Mouse (Mus musculus) intestine, postnatal 0 days (tissue): ENCODE data around the gene Meox1. TPM values are rescaled to one million over a fixed set of nuclear protein-coding genes. Genes with fewer than 3 reads are reported as not detected.
A peak's percentile ranks its signal among the peaks of the same experiment; 100 is the strongest.

ENCODE experiments used
- ATAC-seq: fragments of 200-750 bp; cut with Nextera tagmentation; 2 replicates; pipeline ENCODE4 v1.8.0; 2017; ENCODE audit warnings: mild to moderate bottlenecking, moderate TSS enrichment, moderate library complexity
- H3K27ac ChIP-seq: fragments of 300-500 bp; sonication (generic); 2 replicates; pipeline ENCODE4 v1.5.1; 2014; ENCODE audit warnings: mild to moderate bottlenecking, low read depth, low read length, moderate library complexity
- H3K27me3 ChIP-seq: fragments of 300-500 bp; sonication (generic); replicated peaks from 2 replicates; pipeline ENCODE4 v1.6.1; 2014; ENCODE audit warnings: low read length, mixed read lengths; ENCODE audit not compliant: control insufficient read depth, insufficient read depth
- H3K36me3 ChIP-seq: fragments of 300-500 bp; sonication (generic); 2 replicates; pipeline ENCODE4 v1.6.1; 2014; ENCODE audit warnings: mild to moderate bottlenecking, moderate library complexity; ENCODE audit not compliant: control insufficient read depth, insufficient read depth
- H3K4me1 ChIP-seq: fragments of 300-500 bp; sonication (generic); replicated peaks from 2 replicates; pipeline ENCODE4 v1.6.1; 2014; ENCODE audit warnings: antibody characterized with exemption, low read length, mixed read lengths; ENCODE audit not compliant: control insufficient read depth, insufficient read depth
- H3K4me2 ChIP-seq: fragments of 300-500 bp; sonication (generic); replicated peaks from 2 replicates; pipeline ENCODE4 v1.6.1; 2014; ENCODE audit warnings: low read depth, mild to moderate bottlenecking, moderate library complexity
- H3K4me3 ChIP-seq: fragments of 300-500 bp; sonication (generic); 2 replicates; pipeline ENCODE4 v1.5.1; 2014; ENCODE audit warnings: low read depth, low read length
- H3K9ac ChIP-seq: fragments of 300-500 bp; sonication (generic); 2 replicates; pipeline ENCODE4 v1.6.1; 2014; ENCODE audit warnings: mild to moderate bottlenecking, low read depth, low read length
- H3K9me3 ChIP-seq: fragments of 300-500 bp; sonication (generic); 2 replicates; pipeline ENCODE4 v1.6.1; 2016; ENCODE audit warnings: mixed run types; ENCODE audit not compliant: control insufficient read depth
- CTCF ChIP-seq: sonication (generic); IDR thresholded peaks from 2 replicates; pipeline ENCODE4 v1.5.1; 2016; ENCODE audit warnings: low read depth, mild to moderate bottlenecking, control low read depth, antibody characterized with exemption, moderate library complexity
- WGBS: fragments of 180-500 bp; shearing (Covaris S2); extraction: QIAGEN DNeasy Blood & Tissue Kit; methylation state at CpG from one replicate; pipeline ENCODE4 v1.1.7; 2014; 5-methylcytosine and 5-hydroxymethylcytosine counted together
- polyA plus RNA-seq: library from polyadenylated mRNA; unstranded; fragments of >200 nt; fragmentation: Nextera tagmentation; extraction: Ambion mirVana; gene quantifications from 2 replicates; pipeline ENCODE4 v1.2.1, GENCODE M21; 2015

The Meox1 gene
- polyA plus RNA-seq, 1 experiment from 2014 or later, result 3.8 TPM

- WGBS, result 68% methylated on average over 6 of the region's 6 CpGs
- no peak for ATAC-seq
- Histone ChIP-seq H3K27ac (no peak overlapping the region), H3K9me3 (no peaks in the 10 kb centered on the region), H3K36me3 (no peaks in the 10 kb centered on the region), H3K27me3 (no peaks in the 10 kb centered on the region; the same call in 1 of the 2 replicates), H3K4me2 (no peak overlapping the region), H3K4me3 (no peak overlapping the region), H3K4me1 (no peaks in the 10 kb centered on the region), H3K9ac (no peak overlapping the region)
- TF ChIP-seq CTCF, result no peak
These were observed 14.6 kb upstream of the Meox1 start for GRCm38 (mm10) chr11:101908777-101909176.

- Histone ChIP-seq H3K9ac (no peak overlapping the region), H3K27ac (no peak overlapping the region), H3K36me3 (no peaks in the 10 kb centered on the region), H3K27me3 (no peaks in the 10 kb centered on the region), H3K9me3 (no peaks in the 10 kb centered on the region), H3K4me3 (no peak overlapping the region), H3K4me2 (no peak overlapping the region), H3K4me1 (no peaks in the 10 kb centered on the region)
- peak; percentile 33; the same call in 1 of the 2 replicates for ATAC-seq
- 23% methylated on average over 13 of the region's 13 CpGs for WGBS
- peak; percentile 94 for TF ChIP-seq CTCF
These were observed 10.9 kb upstream of the Meox1 start for GRCm38 (mm10) chr11:101905115-101905514.

- Histone ChIP-seq H3K27me3 (no peaks in the 10 kb centered on the region), H3K4me2 (no peak overlapping the region), H3K4me1 (no peaks in the 10 kb centered on the region), H3K36me3 (no peaks in the 10 kb centered on the region), H3K27ac (no peak overlapping the region), H3K9me3 (no peaks in the 10 kb centered on the region), H3K4me3 (no peak overlapping the region), H3K9ac (no peak overlapping the region)
- no peak for ATAC-seq
- 19% methylated on average over 8 of the region's 8 CpGs for WGBS
- TF ChIP-seq CTCF, result no peak
These were observed 7.1 kb upstream of the Meox1 start for GRCm38 (mm10) chr11:101901309-101901708.

GRCm38 (mm10) chr11:101898328-101898727 lies 4.2 kb upstream of the Meox1 start:
- 92% methylated on average over 4 of the region's 4 CpGs for WGBS
- H3K36me3 ChIP-seq, result no peaks in the 10 kb centered on the region
- H3K27me3 ChIP-seq, result peaks cover 4% of the 10 kb centered on the region; the same call in 1 of the 2 replicates
- no peaks in the 10 kb centered on the region for H3K4me1 ChIP-seq
- H3K4me2 ChIP-seq, result no peak overlapping the region
- H3K27ac ChIP-seq, result no peak overlapping the region
- TF ChIP-seq CTCF, result no peak
- no peaks in the 10 kb centered on the region for H3K9me3 ChIP-seq
- no peak overlapping the region for H3K4me3 ChIP-seq
- ATAC-seq, result no peak
- H3K9ac ChIP-seq, result no peak overlapping the region

GRCm38 (mm10) chr11:101896546-101897361 lies 2.6 kb upstream of the Meox1 start:
- H3K9ac ChIP-seq, result no peak overlapping the region
- no peaks in the 10 kb centered on the region for H3K36me3 ChIP-seq
- 40% methylated on average over 13 of the region's 13 CpGs for WGBS
- H3K4me1 ChIP-seq, result no peaks in the 10 kb centered on the region
- H3K9me3 ChIP-seq, result no peaks in the 10 kb centered on the region
- no peak overlapping the region for H3K27ac ChIP-seq
- no peak for ATAC-seq
- TF ChIP-seq CTCF, result no peak
- H3K4me2 ChIP-seq, result no peak overlapping the region
- peaks cover 9% of the 10 kb centered on the region for H3K27me3 ChIP-seq
- no peak overlapping the region for H3K4me3 ChIP-seq

- Histone ChIP-seq H3K9ac (no peak overlapping the region), H3K4me1 (0 out of 2 replicates have a peak, but pooled peaks cover 4% of the 10 kb centered on the region), H3K27ac (no peak overlapping the region), H3K36me3 (no peaks in the 10 kb centered on the region), H3K9me3 (no peaks in the 10 kb centered on the region), H3K27me3 (peaks cover 21% of the 10 kb centered on the region), H3K4me2 (0 out of 2 replicates have a peak overlapping the region, but pooled peaks have one; percentile 17), H3K4me3 (no peak overlapping the region)
- no peak for ATAC-seq
- no peak for TF ChIP-seq CTCF
- 45% methylated on average over 15 of the region's 15 CpGs for WGBS
These were observed 614 bp downstream of the Meox1 start for GRCm38 (mm10) chr11:101893560-101893959.
